Mouse (Mus musculus): Measurements from ENCODE around the gene Sost.

Gene Sost

DNA sequence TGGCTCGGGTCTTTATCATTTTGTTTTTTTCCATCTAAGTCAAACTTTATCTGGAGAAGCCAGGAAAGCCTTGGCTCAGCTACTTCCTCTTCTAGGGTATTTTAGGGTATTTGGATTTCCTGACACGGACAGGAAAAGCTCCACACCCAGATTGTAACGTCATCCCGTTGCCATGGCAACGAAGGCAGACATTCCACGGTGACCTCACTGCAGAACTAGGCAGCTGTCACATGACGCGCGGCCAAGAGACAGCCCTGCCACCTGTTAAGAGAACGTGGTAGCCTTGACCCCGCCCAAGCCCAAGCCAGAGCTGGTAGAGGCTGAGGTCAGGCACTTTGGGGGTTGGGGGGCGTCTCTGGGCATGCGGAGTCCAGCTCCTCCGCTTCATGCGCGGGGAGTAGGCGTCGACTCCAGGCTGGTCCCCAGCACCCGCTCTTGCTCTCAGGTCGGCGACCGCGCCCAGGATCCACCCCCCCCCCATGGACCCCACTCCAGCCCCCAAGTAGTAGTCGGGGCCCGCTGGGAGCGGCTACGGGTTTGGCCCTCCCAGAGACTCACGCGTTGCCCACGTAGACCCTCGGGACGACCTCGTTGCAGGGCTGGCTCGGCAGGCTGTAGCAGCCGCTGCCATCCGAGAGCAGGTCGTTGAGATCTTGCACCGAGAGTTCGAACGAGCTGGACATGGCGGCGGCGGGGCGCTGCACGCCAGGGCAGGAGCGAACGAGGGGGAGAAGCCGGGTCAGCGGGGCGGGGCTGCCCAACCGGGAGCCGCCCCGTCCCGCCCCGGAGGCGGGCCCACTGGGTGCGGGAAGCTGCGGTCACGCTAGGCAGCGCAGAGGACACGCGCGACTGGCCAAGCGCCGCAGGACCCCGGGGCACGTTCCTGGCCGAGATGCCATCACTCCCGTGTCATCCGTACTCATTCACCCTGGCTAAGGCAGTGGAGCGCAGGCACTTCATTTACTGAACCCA, 17.5 kb upstream of the Sost start, which contains the start of gene Cfap97d1:
Cfap97d1 (plus strand) TSS at position 226 of the 972 bp plus-strand sequence.
- ATAC-seq (ENCODE audit: insufficient number of reproducible peaks, low FRiP score, low TSS enrichment): peak; percentile 63

DNA sequence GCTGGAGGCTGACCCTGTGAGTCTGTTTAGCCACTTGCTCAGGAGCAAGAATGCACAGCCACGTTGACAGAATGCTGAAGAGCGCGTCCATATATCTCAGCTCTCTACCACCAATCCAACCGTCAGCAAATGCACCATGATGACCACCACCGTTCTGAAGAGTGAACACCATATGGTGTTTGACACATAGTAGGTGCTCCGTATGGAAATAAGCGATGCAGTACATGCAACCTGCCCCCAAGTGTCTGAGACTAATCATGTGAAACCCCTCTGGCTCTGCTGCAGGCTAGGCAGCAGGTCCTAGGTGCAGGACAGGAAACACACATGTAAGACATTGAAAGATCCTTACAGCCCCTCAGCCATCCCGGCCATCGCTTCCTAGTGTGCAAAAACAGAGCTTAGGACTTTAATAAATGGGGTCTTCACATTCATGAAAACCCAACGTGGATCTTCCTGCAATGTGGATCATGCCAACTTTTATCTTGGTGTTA, 16.7 kb upstream of the Sost start:
- ATAC-seq (ENCODE audit: insufficient number of reproducible peaks, low FRiP score, low TSS enrichment): no peak

DNA sequence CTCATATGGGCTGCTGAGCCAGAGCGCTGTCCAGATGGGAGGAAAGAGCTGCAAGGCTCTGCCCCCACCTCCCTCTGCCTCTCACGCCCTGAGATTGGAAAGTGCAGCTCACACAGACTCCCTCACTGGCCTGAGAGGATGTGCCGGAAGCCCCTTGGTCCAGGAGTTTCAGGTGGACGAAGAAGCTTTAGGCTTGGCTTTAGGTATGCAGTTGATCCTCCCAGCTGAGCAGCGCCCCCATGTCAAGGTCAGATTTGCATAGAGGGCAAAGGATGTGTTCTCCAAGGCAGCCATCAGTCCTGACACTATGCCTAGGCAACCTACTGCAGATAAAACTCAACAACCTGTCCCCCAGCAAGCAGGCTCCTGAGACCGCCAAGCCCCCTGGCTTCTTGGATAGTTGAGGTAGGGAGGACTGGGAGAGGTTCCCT, 16.2 kb upstream of the Sost start:
- no peak for ATAC-seq (ENCODE audit: insufficient number of reproducible peaks, low FRiP score, low TSS enrichment)

DNA sequence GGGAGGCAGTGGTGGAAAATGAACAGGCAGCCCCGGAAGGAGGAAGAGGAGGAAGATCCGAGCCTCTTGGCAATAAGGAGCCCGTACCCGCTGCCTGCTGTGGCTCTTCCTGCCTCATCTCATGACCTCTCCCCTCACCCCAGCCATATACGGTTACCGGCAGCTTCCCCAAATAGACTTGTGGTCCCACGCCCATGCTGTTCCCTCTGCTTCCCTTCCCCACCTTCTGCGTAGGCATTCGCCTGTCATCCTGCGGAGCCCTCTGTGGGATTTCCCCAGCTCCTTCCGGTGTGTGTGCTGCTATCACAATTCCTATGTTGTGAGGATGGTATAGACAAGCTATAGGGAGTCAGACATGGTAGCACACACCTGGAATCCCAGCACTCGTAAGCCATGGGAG, 15.0 kb upstream of the Sost start:
- ATAC-seq (ENCODE audit: insufficient number of reproducible peaks, low FRiP score, low TSS enrichment): no peak

DNA sequence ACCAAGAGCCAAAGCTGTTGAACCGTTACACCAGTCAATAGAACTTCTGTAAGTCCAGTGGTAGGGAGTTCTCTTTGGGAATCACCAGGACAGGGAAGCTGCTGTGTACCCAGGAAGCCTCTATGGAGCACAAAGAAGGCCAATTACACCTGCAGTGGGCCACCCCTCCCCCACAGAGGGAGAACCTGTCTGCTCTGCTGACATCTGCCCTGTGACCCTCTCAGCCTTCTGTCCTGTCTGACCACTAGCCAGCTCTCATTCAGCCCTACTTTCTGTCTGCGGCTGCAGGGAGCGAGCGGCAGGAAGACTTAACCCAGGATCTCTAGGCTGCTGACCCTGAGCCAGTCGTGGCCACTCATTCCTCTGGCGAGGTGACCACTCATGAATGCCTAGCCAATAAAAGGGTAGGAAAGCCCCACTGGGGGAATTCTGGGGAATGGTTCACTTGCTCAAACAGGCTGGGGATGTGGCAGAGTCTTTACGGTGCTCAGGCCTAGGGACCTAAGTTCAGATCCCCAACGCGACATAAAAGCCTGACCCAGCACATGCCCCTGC, 13.9 kb upstream of the Sost start:
- ATAC-seq (ENCODE audit: insufficient number of reproducible peaks, low FRiP score, low TSS enrichment): no peak

DNA sequence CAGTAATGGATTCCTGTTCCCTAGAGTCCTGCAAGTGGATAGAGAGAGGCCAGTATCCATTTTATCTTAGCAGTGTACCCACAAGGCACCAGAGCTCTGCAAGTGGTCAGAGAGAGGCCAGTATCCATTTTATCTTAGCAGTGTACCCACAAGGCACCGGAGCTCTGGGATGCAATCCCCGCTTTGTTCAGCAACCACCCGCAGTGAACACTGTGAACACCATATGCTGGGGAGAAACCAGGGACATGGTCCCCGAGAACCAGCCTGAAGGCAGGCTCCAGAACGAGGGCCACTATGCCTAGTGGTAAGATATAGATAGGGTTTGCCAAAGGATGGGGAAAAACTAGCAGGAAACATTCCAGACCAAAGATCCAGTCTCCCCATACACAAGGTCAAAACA, 12.3 kb upstream of the Sost start:
- ATAC-seq (ENCODE audit: insufficient number of reproducible peaks, low FRiP score, low TSS enrichment): no peak

DNA sequence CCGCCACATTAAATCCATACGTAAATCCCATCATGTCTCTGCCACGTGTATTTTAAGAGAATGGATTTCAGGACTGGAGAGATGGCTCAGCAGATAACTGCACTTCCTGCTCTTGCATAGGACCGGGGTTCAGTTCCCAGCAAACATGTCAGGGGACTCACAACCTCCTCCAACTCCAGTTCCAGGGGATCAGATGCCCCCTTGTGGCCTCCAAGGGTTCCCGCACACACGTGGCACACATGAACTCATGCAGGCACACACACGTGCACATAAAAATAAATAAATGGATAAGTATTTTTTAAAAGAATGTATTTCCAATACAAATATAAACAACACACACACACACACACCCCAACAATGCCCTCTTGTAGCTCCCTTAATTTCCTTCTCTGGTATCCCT, 10.1 kb upstream of the Sost start:
- no peak for ATAC-seq (ENCODE audit: insufficient number of reproducible peaks, low FRiP score, low TSS enrichment)

DNA sequence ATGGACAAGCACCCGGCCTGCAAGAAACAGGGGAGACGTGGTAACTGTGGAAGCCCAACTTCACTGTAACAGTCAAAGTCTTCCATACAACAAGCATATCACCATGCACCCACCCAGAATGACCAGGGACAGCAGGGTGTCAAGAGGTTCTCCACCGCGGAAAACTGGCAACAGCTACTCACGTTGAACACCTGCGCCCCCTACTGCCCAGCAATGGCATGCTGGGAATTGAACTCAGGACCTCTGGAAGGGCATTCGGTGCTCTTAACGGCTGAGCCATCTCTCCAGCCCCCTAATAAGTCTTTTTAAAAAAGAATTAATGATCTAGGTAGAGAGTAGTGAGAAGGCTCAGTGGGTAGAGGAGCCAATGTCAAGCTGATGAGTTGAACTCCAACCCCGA, 8.1 kb upstream of the Sost start:
- no peak for ATAC-seq (ENCODE audit: insufficient number of reproducible peaks, low FRiP score, low TSS enrichment)

DNA sequence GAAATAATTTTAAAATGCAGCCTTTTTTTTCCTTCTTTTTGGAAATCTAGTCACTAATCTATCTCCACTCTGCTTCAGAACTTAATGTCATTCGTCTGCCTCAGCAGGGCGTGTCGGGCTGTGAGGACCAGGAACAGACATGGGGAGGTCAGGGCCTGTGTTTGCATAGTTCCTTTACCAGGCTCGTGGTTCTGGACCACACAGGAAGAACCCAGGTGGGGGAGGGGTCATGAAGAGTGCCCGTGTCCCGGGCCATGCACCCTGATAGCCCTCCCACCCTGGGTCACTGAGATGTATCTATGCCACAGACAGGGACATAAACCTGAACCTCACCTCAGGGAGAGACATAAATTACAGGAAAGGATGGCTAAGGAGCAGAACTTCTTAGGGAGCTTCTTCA, 7.4 kb upstream of the Sost start:
- no peak for ATAC-seq (ENCODE audit: insufficient number of reproducible peaks, low FRiP score, low TSS enrichment)

DNA sequence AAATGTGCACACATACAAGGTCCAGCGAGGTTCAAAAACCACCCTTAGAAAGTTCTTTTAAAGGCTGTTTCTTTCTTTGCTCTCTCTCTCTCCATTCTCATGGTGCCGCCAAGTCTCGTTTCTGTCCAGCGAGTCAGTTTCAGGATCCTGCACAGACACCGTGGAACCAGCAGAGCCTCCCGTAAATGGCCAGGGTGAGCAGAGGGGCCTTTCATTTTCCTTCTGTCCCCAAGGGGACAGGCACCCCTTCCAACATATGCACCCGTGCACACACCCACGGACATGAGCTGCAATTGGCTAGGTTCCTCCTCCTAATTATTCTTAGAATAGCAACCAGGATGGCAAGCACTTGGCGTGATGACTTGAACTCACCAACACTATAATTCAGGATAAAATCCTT, 6.7 kb upstream of the Sost start:
- ATAC-seq (ENCODE audit: insufficient number of reproducible peaks, low FRiP score, low TSS enrichment): no peak

DNA sequence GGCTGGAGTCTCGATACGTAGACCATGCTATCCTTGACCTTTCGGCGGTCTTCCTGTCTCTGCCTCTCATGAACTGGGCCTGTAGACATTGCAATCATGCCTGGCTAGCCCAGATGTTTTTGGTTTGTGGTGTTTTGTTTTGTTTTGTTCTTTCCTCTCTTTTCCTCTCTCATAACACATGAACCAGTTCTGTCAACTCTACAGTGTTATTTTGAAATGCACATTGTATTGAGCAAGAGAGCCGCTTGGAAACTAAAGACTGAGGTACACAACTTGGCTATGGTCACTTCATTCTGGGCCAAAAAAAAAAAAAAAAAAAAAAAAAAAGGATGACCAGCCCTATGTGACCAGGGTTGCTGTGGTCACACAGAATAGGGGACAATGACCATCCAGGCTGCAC, 5.8 kb upstream of the Sost start:
- ATAC-seq (ENCODE audit: insufficient number of reproducible peaks, low FRiP score, low TSS enrichment): no peak

DNA sequence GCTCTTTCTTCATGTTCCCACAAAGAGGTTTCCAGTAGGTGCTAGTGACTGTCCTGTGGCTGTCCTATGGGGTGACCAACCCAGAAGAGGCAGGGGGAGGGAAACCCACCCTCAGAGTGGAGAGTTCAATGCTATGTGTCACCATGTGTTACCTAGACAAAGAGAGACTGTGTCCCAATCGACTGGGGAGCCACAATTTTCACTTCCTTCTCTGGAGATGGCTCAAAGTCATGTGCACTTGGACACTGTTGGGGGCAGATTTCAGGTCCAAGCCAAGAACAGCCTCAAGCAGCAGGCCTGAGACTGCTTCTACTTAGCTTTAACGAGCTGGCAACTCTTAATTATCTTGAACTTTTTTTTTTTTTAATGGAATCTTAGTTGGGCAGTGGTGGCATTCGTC, 5.3 kb upstream of the Sost start:
- no peak for ATAC-seq (ENCODE audit: insufficient number of reproducible peaks, low FRiP score, low TSS enrichment)

DNA sequence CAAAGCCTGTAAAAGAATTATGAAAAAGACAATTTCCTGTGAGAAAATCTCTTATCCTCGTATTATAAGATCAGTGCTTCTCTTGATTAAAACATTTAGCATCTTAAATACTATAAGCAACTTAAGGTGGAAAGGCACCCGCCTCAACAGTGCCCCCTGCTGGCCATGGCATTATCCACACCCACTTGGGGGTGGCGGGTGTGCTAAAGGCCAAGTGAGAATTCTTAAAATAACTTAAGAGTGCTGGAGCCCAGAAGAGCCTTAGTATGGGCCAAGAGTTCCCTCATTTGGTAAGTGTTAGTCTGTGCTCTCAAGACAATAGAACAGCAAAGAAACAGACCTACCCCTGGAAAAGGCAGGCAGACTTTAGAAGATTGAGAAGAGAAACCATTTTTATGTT, 4.6 kb upstream of the Sost start:
- ATAC-seq (ENCODE audit: insufficient number of reproducible peaks, low FRiP score, low TSS enrichment): no peak

DNA sequence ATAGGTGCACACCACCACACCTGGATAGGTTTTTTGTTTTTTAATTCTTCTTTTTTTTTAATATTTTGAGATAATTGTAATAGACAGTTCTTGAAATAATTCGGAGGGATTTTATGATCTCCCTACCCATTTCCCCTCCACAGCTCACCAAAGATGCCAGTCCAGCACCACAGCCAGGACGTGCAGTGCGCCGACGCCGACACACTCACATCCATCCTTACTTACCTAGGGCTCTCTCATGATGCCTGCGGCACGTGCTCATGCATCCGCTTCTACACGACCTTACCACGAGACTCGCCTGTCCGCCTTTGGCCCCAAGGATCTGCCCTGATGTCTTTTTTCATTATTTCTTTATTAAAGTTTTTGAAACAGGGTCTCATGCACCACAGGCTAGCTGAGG, 3.0 kb upstream of the Sost start:
- no peak for ATAC-seq (ENCODE audit: insufficient number of reproducible peaks, low FRiP score, low TSS enrichment)

DNA sequence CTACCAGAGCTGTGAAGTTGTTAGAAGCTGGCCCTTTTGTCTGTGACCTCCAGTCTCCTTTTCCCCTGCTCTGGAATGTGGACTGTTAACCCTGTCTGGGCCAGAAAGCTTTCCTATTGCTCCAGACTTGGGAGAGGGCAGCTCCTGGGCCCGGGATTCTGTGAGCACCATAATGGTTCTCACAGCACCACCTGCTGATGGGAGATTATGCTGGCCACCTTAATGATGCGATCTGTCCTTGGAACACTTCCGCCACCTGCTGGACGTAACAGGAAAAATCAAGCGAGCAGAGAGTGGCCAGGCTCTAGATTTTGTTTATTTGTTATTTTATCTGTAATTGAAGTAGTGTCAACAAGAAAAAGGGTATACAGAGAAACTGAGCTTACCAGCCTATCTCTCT, 2.0 kb upstream of the Sost start:
- peak; percentile 80; the same call in 1 of the 2 replicates for ATAC-seq (ENCODE audit: insufficient number of reproducible peaks, low FRiP score, low TSS enrichment)

DNA sequence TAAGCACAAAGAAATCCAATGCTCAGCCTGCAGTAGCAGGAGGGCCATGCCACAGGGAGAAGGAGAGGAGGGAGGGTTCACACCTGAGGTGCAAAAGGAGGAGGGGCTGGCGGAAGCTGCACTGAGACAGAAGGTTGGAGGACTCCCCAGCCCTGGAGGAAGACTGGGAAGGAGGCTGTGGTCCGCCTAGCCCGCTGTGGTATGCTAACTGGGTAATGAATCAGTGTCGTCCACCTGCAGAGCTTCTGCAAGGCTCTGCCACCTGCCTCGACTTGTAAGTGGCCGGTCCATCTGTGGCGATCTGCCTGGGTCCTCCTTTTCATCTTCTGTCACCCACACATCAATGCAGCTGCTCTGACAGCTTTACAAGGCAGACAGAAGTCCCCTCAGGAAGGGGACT, 1.5 kb upstream of the Sost start:
- no peak for ATAC-seq (ENCODE audit: insufficient number of reproducible peaks, low FRiP score, low TSS enrichment)

DNA sequence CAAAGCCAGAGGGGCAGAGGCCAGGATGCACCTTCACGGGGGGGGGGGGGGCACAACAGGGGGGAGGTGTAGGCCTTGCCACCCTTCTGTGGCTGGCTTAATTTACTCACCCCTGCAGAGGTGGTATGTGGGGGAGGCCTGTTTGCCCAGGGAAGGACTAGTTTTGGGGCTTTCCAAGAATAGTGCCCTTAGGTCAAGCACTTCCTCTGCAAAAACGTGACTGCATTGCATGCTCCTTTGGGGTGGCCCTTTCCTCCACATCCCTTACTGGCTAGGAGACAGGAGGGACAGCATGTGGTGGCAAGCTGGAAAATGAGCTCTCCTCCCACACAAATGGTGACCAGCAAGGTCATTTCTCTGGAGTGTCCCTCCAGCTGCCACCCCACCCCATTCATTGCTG, 1.3 kb downstream of the Sost start:
- ATAC-seq (ENCODE audit: insufficient number of reproducible peaks, low FRiP score, low TSS enrichment): no peak

DNA sequence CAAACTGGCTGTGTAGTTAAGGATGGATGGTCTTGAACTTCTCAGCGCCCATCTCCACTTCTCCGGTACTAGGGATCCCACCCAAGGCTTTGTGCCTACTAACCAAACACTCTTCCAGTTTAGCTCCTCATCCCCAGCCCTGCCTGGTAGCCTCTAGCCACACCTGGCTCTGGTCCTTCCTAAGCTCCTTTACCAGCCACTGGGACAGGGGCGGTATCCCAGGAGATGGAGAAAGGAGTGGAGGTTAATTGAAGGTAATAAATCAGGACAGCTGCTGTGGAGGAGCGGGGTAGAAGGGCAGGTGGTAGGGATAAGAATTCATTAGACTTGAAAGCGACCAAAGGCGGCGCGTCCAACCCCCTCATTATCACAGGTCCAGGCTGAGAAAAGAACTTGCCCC, 2.2 kb downstream of the Sost start:
- ATAC-seq (ENCODE audit: insufficient number of reproducible peaks, low FRiP score, low TSS enrichment): no peak

DNA sequence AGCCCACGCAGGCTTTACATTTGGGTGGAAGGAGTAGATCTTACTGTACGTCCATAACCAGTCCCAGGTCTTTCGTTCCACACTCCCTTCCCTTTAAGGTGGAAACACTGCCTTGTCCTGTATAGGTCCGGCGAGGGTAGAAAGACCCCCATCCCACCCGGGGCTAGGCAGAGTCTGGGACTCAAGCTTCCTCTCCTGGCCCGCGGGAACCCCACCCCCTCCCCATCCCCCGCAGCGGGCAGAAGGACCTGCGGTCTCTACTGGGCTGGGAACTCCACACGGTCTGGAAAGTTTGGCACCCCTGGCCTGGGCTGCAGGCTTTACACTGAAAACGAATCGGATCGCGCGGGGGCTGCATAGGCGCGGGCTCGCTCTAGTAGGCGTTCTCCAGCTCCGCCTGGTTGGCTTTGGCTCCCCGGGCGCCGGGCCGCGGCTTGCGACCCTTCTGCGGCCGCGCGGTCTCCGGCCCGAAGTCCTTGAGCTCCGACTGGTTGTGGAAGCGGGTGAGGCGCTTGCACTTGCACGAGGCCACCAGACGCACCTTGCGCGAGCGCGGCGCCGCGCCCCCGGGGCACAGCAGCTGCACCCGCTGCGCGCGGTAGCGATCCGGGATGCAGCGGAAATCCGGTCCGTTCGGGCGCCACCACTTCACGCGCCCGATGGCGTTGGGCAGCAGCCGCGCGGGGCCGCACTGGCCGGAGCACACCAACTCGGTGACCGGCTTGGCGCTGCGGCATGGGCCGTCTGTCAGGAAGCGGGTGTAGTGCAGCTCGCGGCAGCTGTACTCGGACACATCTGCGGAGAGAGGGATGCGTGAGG, 3.1 kb downstream of the Sost start:
- no peak for ATAC-seq (ENCODE audit: insufficient number of reproducible peaks, low FRiP score, low TSS enrichment)

DNA sequence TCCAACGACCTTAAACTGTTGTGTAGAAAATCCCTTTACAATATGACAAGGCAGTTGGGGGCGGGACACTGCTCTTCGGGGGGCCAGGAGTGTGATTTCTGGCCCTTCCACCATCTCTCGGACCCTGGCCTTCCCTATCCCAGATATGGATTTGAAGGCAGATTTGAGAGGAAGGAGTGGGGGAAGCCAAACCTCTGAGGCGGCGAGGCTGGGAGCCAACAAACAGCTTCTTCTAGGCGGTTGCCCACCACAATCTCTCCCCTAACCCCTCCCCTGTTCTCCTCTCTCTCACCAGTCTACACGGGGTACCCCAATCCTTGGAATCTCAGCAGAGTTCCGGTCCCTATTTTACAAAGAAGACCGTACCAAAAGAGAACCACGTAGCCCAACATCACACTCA, 3.8 kb downstream of the Sost start:
- ATAC-seq (ENCODE audit: insufficient number of reproducible peaks, low FRiP score, low TSS enrichment): no peak

DNA sequence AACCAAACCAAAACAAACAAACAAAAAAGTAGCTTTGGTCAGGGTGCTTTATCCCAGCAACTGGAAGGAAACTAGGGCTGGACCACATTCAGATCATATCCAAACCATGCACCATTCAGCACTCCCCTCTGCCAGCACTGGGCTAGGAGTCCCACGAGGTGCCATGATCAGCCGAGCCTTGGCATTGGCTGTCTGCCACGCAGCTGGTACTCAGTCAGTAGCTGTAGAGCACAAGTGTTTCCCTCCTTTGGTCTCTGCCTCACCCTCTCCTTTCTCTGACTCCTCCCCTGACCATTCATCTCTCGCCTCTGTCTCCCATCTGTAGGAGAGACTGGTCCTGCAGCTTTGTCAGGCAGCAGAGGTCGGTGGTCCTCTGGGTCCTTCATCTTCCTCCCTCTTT, 9.3 kb downstream of the Sost start:
- ATAC-seq (ENCODE audit: insufficient number of reproducible peaks, low FRiP score, low TSS enrichment): no peak
